Mouse (Mus musculus) 3134 (cell line): ENCODE measurements around the gene Catspere2.
A peak's percentile ranks its signal among the peaks of the same experiment; 100 is the strongest.
"Not testable (repeated sequence)": the region's sequence is repeated elsewhere in the genome, so short reads cannot be mapped to it uniquely, and the experiment has no call there.

Experiments used
- DNase-seq: peaks from one replicate; pipeline ENCODE4 v3.0.0-alpha.2; 2011; ENCODE audit warnings: low spot score; ENCODE audit not compliant: insufficient read length; ENCODE audit errors: extremely low read depth

The Catspere2 gene

DNA sequence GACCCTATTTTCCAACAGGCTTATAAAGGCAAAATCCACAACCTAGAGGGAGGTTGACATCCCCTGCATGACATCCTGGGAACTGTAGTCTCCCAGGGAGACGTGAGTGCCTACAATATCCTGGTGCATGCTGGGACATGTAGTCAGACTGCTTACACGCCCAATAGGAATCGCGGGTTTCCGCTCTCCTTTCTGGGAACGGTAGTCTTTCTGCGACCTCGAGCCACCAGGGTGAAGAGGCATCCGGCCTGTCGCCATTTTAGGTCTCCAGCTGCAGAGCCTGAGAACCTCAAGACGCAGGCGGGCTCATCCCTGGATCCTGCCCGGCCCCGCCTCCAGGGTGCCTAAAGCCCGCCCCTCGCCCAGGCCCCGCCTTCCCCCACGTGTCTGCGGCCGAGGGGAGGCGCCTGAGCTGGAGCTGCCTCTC lies at the start of gene Catspere2:
Catspere2 (plus strand) TSS at position 400 of the 427 bp plus-strand sequence.
- peak; percentile 95 for DNase-seq

DNA sequence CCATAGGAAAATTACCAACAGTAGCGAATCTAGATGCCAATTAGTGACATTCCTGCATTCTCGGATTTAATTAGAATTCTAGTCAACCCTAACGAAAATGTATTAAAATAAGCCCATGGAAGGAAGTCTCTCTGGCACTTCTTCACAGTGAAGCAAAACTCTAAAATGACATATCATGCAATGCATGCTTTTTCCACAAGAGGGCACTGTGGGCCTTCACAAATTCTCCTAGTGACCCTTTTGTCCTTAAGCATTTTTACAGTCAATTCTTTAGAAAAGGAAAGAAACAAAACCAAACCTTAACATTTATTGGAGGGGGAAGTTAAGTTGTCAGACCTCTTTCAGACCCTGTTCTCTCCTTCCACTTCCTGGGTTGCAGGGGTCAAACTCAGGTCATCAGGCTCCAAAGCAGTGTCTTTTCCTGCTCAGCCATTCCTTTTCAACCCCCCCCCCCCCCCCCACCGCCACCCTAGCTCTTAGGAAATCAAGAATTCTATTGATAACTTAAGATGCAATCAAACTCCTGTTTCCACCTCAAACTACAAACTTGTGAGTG lies 42.7 kb upstream of the Catspere2 start:
- not testable (repeated sequence) for DNase-seq

DNA sequence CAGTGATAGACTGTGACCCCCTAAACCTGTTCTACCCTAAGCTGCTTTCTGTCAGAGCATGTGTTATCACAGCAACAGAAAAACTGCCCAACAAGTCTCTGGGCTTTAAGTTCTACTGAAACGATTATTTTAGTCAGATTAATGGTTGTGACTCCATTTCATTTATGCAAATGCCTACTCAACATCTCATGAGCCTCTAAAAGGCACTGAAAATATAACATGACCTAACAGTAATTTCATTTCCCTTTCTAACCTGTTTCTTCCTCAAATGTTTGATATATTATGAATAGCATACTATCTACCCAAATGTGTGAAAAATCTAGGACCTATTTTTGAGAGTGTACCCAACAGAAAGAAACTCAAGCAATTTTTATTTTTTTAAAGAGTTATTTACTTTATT lies 1.9 kb upstream of the Catspere2 start:
- DNase-seq: no peak

DNA sequence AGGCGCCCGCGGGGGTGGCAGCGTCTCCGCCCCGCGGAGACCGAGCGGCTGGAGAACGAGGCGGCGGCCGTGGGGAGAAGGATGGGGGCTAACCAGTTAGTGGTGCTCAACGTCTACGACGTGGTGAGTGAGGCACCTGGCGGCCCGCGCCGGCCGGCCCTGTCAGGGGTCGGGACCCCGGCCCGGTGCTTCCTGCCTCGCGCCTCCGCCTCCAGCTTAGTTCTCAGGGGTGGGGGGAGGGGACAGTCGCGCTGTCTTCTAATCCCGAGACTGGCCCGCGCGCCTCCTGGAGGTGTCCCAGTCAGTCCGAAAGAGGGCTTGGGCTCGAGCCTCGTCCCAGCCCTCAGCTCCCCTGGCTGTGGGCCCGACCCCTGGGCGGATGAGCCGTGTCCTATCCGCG lies 359 bp downstream of the Catspere2 start:
- not testable (repeated sequence) for DNase-seq

DNA sequence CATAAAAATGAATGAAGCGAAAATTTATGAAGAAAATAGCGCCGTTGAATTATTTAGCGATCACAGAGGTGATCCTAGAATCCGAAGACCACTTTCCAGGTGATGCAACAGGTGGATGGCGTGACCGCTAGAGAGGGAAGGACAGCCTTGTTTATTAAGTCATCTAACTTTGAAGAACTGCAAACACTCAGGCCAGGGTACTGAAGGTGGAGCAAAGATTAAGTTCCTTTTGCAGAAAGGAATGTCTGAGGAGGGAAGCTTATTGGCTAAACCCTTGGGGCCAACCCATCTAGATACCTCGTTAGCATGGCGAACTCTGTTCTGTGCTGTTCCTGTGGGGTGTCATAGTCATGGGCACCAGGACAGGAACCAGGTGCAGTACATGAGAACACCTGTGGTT lies 983 bp downstream of the Catspere2 start:
- DNase-seq: no peak

DNA sequence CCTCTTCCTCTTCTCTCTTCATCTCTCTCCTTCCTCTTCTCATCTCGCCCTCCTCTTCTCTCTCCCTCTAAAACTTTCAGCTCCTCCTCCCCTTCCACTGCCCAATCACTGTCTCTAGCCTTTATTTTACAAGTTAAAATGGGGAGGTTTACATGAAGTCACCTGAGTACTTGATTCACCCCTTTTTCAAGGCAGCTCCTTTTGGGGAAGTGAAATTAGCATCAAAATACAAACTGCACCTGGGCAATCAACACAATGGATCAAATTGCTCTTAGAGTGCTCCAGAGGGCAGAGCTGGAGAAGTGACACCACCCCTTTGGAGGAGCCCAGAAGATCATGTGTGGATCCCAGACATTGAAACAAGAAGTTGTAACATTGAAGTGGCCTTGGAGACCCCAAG lies 4.3 kb downstream of the Catspere2 start:
- not testable (repeated sequence) for DNase-seq

DNA sequence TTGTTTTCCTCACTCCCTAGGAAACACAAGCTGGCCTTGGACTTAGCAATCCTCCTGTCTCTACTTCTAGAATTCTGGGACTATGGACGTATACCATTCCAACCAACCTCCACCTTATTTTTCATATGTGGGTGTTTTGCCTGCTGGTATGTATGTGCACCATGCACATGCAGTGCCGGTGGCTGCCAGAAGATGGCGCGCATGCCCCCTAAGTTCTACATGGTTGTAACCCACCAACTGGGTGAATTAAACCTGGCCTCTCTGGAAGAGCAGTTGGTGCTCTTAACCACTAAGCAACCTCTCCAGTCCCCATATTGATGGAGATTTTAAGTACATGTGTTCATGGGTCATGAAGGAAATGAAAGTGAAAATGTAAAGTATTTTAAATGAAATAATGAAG lies 89.6 kb downstream of the Catspere2 start:
- not testable (repeated sequence) for DNase-seq

DNA sequence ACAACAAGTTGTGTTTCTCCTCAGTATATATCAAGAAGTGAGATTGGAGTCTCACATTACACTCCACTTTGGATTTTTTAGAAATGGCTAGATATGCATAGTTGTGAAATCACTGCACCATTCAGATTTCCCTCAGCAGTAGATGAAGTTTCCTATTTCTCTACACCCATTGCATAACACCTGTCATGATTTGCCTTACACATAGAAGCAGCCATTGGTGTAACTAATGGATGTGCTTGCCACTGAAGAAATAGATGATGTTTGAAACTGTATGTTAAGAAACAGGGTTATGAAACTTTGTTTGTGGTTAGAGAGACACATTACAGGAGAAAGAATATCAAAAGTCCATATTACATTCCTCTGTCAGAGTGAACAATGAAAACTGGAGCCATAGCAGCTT lies 114.6 kb downstream of the Catspere2 start:
- not testable (repeated sequence) for DNase-seq

DNA sequence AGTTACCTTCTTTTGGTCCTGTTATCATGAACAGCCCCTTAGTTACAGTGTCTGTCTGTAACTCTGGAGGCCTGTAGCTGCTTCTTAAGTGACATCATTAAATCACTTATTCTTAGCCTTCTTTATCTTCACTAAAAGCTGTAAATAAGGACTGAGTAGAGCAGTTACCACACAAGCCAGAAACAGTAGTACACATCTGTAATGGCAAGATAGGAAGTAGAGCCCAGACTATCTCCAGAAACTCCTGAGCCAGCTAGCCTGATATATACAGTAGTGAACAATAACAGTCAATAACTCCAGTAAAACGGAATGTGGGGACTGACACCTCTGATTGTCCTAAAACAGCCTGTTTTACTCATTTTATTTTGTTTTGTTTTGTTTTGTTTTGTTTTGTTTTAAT lies 125.3 kb downstream of the Catspere2 start:
- DNase-seq: not testable (repeated sequence)

DNA sequence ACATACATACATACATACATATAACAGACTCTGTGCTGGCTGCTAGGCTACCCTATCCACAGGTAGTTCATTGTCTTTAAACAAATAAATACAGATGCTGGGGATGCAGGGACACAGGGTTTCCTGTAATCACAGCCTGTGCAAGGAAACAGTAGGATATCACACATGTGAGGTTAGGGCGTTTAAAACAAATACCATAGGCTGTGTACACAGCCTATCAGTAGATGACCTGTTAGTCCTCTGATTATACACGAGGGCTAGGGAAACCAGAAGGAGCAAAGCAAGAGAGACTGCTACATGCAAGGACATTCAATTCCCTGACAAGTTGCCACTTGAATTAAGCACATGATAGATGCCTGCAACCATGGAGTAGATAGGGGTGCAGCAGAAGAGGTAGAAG lies 139.0 kb downstream of the Catspere2 start:
- not testable (repeated sequence) for DNase-seq

DNA sequence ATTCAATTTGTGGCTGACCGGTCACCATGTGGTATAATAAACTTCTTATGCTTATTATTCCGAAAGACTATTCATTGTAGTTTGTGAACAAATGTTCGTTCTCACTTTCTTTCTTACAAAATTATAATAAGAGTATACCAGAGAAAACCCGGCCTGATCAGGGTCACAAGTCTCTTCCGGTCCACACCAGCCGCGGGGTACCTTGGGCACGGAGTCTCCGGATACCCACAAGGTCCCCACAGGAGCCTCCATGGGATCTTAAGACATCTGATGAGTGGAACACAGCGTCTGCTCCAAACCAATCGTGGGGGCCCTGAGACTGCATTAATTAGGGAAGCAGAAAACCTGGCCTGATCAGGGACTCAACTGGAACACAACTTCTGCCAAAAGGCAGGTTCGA lies 151.1 kb downstream of the Catspere2 start:
- DNase-seq: no peak

DNA sequence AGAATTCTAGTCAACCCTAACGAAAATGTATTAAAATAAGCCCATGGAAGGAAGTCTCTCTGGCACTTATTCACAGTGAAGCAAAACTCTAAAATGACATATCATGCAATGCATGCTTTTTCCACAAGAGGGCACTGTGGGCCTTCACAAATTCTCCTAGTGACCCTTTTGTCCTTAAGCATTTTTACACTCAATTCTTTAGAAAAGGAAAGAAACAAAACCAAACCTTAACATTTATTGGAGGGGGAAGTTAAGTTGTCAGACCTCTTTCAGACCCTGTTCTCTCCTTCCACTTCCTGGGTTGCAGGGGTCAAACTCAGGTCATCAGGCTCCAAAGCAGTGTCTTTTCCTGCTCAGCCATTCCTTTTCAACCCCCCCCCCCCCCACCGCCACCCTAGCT lies 163.3 kb downstream of the Catspere2 start:
- DNase-seq: peak; percentile 46

DNA sequence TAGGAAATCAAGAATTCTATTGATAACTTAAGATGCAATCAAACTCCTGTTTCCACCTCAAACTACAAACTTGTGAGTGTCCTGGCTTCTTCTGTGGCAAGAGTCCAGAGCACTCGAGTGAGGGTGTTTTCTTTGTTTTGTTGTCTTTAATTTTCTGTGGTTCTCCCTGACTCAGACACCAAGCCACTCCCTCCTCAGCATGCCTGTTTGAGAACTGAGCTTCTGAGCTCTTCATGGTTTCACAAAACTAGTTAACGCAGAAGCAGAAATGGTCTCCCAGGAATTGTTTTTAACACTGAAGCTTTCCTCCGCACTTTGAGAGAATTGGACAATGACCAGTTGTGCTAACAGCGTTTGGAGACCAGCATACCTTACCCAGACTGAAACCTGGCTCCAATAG lies 163.7 kb downstream of the Catspere2 start:
- DNase-seq: not testable (repeated sequence)

DNA sequence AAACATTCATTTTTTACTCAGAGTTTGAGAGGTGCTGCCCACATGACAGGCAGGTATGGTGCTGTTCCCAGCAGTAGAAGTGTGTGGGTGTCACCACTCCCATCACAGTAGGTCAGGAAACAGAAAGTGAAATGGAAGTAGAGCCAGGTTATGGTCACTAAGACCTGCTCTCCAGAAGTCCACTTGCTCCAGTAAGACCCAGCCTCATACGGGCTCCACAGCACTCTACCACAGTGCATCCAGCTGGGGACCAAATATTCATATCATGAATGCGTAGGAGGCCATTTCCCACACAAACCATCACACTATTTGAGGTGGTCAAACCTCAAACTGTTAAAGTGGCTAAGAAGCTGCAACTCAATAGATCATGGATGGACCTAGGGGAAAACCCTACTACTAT lies 199.0 kb downstream of the Catspere2 start:
- DNase-seq: no peak

DNA sequence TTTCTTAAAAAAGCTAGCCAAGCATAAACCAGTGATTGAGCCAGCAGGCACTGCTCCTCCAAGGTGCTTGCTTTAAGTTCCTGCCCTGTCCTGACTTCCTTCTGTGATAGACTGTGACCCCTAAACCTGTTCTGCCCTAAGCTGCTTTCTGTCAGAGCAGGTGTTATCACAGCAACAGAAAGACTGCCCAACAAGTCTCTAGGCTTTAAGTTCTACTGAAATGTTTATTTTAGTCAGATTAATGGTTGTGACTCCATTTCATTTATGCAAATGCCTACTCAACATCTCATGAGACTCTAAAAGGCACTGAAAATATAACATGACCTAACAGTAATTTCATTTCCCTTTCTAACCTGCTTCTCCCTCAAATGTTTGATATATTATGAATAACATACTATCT lies 202.4 kb downstream of the Catspere2 start:
- no peak for DNase-seq

DNA sequence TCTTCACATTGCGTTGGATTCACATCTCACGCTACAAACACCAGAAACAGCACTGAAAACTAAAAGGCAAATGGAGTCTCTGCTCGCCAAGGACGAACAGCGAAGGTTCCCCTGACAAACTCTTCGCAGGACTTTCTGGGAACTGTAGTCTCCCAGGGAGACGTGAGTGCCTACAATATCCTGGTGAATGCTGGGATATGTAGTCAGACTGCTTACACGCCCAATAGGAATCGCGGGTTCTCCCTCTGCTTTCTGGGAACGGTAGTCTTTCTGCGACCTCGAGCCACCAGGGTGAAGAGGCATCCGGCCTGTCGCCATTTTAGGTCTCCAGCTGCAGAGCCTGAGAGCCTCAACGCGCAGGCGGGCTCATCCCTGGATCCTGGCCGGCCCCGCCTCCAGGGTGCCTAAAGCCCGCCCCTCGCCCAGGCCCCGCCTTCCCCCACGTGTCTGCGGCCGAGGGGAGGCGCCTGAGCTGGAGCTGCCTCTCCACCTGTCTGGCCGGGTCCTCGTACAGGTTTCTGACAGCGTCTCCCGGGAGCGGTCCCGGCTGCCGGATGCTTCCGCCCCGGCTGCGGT lies 204.1 kb downstream of the Catspere2 start, which contains the start of gene Desi2:
Desi2 (plus strand) TSS at position 202 of the 576 bp plus-strand sequence.
- peak; percentile 97 for DNase-seq

DNA sequence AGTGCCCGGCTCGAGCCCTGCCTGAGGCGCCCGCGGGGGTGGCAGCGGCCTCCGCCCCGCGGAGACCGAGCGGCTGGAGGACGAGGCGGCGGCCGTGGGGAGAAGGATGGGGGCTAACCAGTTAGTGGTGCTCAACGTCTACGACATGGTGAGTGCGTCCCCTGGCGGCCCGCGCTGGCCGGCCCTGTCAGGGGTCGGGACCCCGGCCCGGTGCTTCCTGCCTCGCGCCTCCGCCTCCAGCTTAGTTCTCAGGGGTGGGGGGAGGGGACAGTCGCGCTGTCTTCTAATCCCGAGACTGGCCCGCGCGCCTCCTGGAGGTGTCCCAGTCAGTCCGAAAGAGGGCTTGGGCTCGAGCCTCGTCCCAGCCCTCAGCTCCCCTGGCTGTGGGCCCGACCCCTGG lies 204.6 kb downstream of the Catspere2 start:
- not testable (repeated sequence) for DNase-seq

DNA sequence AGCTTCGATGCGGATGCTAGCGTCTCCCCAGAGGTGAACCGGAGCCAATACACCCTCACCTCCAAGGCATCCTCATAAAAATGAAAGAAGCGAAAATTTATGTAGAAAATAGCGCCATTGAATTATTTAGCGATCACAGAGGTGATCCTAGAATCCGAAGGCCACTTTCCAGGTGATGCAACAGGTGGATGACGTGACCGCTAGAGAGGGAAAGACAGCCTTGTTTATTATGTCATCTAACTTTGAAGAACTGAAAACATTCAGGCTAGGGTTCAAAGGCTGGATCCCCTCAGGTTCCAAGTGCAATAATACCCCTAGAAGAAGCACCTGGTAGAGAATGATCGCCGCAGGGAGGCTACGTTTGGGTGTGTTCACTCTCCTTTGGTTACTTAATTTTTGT lies 205.2 kb downstream of the Catspere2 start:
- DNase-seq: peak; percentile 10

DNA sequence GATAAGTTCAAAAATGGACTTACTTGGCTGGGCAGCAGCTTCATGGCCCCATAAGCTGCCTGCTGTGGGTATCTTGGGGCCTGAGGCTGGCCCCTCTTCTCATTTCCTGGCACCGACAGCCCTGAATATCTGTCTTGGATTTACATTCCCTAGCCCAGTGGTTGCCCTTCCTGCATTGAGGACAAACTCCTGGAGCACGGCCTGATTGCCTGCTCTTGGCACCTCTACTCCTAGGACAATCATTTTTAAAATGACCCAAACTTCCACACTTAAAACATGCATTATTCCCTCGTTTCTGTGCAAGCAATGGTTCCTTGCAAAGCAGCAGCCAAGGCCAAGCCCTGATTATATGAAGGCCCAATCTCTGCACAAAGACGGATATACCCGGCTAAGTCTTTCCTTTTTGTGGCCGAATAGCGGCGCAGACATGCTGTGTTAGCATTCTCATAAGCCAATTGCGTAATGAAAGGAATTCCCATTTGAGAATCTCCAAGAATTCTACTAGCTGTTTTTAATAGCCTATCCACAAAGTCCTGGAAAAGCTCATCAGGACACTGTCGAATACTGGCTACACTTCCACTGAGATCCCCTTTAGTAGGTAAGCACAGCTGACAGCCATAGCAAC lies 222.6 kb downstream of the Catspere2 start:
- DNase-seq: no peak

DNA sequence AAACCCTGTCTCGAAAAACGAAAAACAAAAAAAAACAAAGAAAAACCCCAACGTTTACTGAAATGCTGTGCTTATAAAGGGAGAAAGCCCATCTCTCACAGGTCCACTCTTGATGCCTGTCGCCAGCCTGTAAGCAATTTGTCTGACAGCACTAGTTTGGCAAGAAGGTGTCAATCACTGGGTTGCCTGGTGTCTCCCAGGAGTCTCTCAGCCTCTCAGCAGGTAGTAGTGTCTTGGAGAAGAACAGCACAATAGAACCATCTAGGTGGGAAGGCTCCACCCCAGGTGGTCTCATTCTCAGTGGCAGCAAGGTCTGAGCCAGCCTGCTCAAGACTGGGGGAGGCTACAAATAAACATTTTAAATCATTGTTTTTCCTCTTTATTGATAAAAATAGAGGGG lies 224.6 kb downstream of the Catspere2 start:
- DNase-seq: not testable (repeated sequence)

DNA sequence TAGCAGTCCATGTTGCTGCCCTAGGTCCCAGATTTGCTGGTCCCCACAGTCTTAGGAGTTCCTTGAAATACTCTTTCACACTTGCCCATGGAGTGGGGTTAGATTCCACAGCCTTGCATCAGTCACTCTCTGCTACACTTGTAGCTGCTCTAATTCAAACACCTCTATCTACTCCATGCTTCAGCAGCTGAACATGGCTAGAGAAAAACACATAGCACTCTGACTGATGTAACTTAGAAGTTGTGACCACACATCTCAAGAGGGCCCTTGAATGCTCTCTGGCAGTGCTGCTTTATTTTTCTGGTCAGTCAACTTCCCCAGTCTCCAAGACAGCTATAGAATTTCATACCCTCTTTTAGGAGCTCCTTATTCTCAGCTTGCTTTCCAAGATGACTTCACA lies 226.7 kb downstream of the Catspere2 start:
- DNase-seq: no peak

DNA sequence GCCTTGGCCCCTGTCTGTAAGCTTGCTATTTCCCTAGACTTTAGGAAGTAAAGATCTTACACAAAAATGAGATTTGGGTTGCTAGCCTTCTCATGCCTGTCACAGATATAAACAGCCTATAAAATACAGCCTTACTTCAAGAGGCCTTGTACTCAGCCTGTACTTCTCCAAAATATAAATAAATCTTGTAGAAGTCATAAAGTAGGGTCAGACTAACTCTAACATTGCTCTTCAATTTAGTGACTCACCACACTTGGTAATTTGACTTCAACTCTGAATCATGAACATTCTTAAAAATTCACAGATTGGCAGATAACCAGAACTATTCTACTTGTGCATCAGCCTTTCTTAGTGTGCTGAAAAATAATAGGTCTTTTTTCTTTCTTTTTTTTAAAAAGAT lies 233.9 kb downstream of the Catspere2 start:
- DNase-seq: peak; percentile 46
